Mouse (Mus musculus) embryonic facial prominence, embryonic 13.5 days (tissue): Measurements from ENCODE around the gene Efcab7. TPM values are rescaled to one million over a fixed set of nuclear protein-coding genes. Genes with fewer than 3 reads are reported as not detected.

Experiments used
- ATAC-seq: fragments of 200-750 bp; cut with Nextera tagmentation; 2 replicates; pipeline ENCODE4 v1.8.0; 2017; ENCODE audit warnings: low read depth; ENCODE audit not compliant: insufficient number of reproducible peaks, insufficient read depth, low FRiP score, low TSS enrichment
- H3K27ac ChIP-seq: fragments of 300-500 bp; sonication (generic); 2 replicates; pipeline ENCODE4 v1.5.1; 2015; ENCODE audit warnings: moderate library complexity, mild to moderate bottlenecking, inconsistent platforms
- H3K27me3 ChIP-seq: fragments of 300-500 bp; sonication (generic); 2 replicates; pipeline ENCODE4 v1.6.1; 2015; ENCODE audit warnings: mild to moderate bottlenecking, inconsistent platforms
- H3K36me3 ChIP-seq: fragments of 300-500 bp; sonication (generic); 2 replicates; pipeline ENCODE4 v1.6.1; 2015; ENCODE audit warnings: mild to moderate bottlenecking, inconsistent platforms
- H3K4me1 ChIP-seq: fragments of 300-500 bp; sonication (generic); 2 replicates; pipeline ENCODE4 v1.6.1; 2015; ENCODE audit warnings: inconsistent platforms
- H3K4me2 ChIP-seq: fragments of 300-500 bp; sonication (generic); 2 replicates; pipeline ENCODE4 v1.6.1; 2015; ENCODE audit warnings: moderate library complexity, mild to moderate bottlenecking, inconsistent platforms
- H3K4me3 ChIP-seq: fragments of 300-500 bp; sonication (generic); 2 replicates; pipeline ENCODE4 v1.5.1; 2015; ENCODE audit warnings: mild to moderate bottlenecking, inconsistent platforms
- H3K9ac ChIP-seq: fragments of 300-500 bp; sonication (generic); 2 replicates; pipeline ENCODE4 v1.6.1; 2015; ENCODE audit warnings: mild to moderate bottlenecking, inconsistent platforms
- H3K9me3 ChIP-seq: fragments of 300-500 bp; sonication (generic); 2 replicates; pipeline ENCODE4 v1.6.1; 2016; ENCODE audit warnings: inconsistent platforms
- WGBS: fragments of 180-500 bp; shearing (Covaris S2); methylation state at CpG from one replicate; pipeline ENCODE4 v1.1.7; 2015; ENCODE audit warnings: mixed read lengths; 5-methylcytosine and 5-hydroxymethylcytosine counted together
- polyA plus RNA-seq: library from polyadenylated mRNA; unstranded; fragments of >200 nt; fragmentation: Nextera tagmentation; extraction: Ambion mirVana; gene quantifications from 2 replicates; pipeline ENCODE4 v1.2.1, GENCODE M21; 2015

The Efcab7 gene
- polyA plus RNA-seq, 1 experiment from 2014 or later = 27.1 TPM

GRCm38 (mm10) chr4:99929613-99930517 lies 100.9 kb downstream of the Efcab7 start, which contains the start of gene Itgb3bp:
Itgb3bp (minus strand) TSS chr4:99929813.
- peak within 1 kb of the TSS; percentile 78 for H3K9ac ChIP-seq

GRCm38 (mm10) chr4:99930518-99931239 lies 101.7 kb downstream of the Efcab7 start:
- ATAC-seq = no peak
- Histone ChIP-seq H3K36me3 (no peaks in the 10 kb centered on the region), H3K9ac (no peak overlapping the region), H3K4me1 (peaks cover 16% of the 10 kb centered on the region; the same call in 1 of the 2 replicates), H3K9me3 (no peaks in the 10 kb centered on the region), H3K27me3 (no peaks in the 10 kb centered on the region), H3K4me2 (peak overlapping the region; percentile 93), H3K4me3 (peak overlapping the region; percentile 60), H3K27ac (no peak overlapping the region)
- 39% methylated on average over 10 of the region's 10 CpGs for WGBS

More at GRCm38 (mm10) chr4:99929613-99930517, 100.9 kb downstream of the Efcab7 start, which contains the start of gene Itgb3bp:
- H3K27me3 ChIP-seq = no peaks in the 10 kb centered on the region
- no peaks in the 10 kb centered on the region for H3K36me3 ChIP-seq
- H3K4me1 ChIP-seq = peaks cover 16% of the 10 kb centered on the region; the same call in 1 of the 2 replicates
- no peaks in the 10 kb centered on the region for H3K9me3 ChIP-seq
- peak within 1 kb of the TSS; percentile 60 for H3K4me3 ChIP-seq
- peak; percentile 78 for ATAC-seq
- under 1% methylated on average over 57 of the region's 57 CpGs for WGBS
- peak within 1 kb of the TSS; percentile 93 for H3K4me2 ChIP-seq
- H3K27ac ChIP-seq = peak within 1 kb of the TSS; percentile 77

GRCm38 (mm10) chr4:99931240-99931580 lies 102.2 kb downstream of the Efcab7 start:
- H3K27ac ChIP-seq = no peak overlapping the region
- no peak overlapping the region for H3K4me3 ChIP-seq
- H3K27me3 ChIP-seq = no peaks in the 10 kb centered on the region
- peaks cover 16% of the 10 kb centered on the region; the same call in 1 of the 2 replicates for H3K4me1 ChIP-seq
- no peaks in the 10 kb centered on the region for H3K9me3 ChIP-seq
- H3K36me3 ChIP-seq = no peaks in the 10 kb centered on the region
- no peak overlapping the region for H3K9ac ChIP-seq
- WGBS = 69% methylated on average over 11 of the region's 11 CpGs
- no peak for ATAC-seq
- H3K4me2 ChIP-seq = no peak overlapping the region

- Histone ChIP-seq H3K9ac (no peak overlapping the region), H3K27me3 (no peaks in the 10 kb centered on the region), H3K36me3 (no peaks in the 10 kb centered on the region), H3K9me3 (no peaks in the 10 kb centered on the region), H3K4me3 (no peak overlapping the region), H3K27ac (no peak overlapping the region), H3K4me2 (no peak overlapping the region), H3K4me1 (peaks cover 16% of the 10 kb centered on the region; the same call in 1 of the 2 replicates)
- no peak for ATAC-seq
- 65% methylated on average over 4 of the region's 4 CpGs for WGBS
Observed at GRCm38 (mm10) chr4:99931807-99932206, 102.8 kb downstream of the Efcab7 start.

- Histone ChIP-seq H3K4me3 (no peak overlapping the region), H3K9me3 (no peaks in the 10 kb centered on the region), H3K27ac (no peak overlapping the region), H3K36me3 (no peaks in the 10 kb centered on the region), H3K9ac (no peak overlapping the region), H3K27me3 (no peaks in the 10 kb centered on the region), H3K4me1 (peaks cover 17% of the 10 kb centered on the region; the same call in 1 of the 2 replicates), H3K4me2 (no peak overlapping the region)
- no peak for ATAC-seq
- WGBS = 85% methylated on average over 7 of the region's 7 CpGs
Observed at GRCm38 (mm10) chr4:99934859-99935258, 105.9 kb downstream of the Efcab7 start.

- no peak for ATAC-seq
- Histone ChIP-seq H3K9ac (no peak overlapping the region), H3K36me3 (no peaks in the 10 kb centered on the region), H3K4me2 (no peak overlapping the region), H3K9me3 (no peaks in the 10 kb centered on the region), H3K27ac (no peak overlapping the region), H3K27me3 (no peaks in the 10 kb centered on the region), H3K4me1 (peaks cover 4% of the 10 kb centered on the region; the same call in 1 of the 2 replicates), H3K4me3 (no peak overlapping the region)
- WGBS = 89% methylated on average over 5 of the region's 5 CpGs
Observed at GRCm38 (mm10) chr4:99936278-99936677, 107.3 kb downstream of the Efcab7 start.

GRCm38 (mm10) chr4:99939711-99940505 lies 110.9 kb downstream of the Efcab7 start:
- no peak for ATAC-seq
- Histone ChIP-seq H3K27me3 (no peaks in the 10 kb centered on the region), H3K9ac (no peak overlapping the region), H3K4me3 (no peak overlapping the region), H3K36me3 (no peaks in the 10 kb centered on the region), H3K4me1 (peaks cover 4% of the 10 kb centered on the region; the same call in 1 of the 2 replicates), H3K9me3 (no peaks in the 10 kb centered on the region), H3K4me2 (no peak overlapping the region), H3K27ac (0 out of 2 replicates have a peak overlapping the region, but pooled peaks have one; percentile 48)
- WGBS = 62% methylated on average over 16 of the region's 16 CpGs

- Histone ChIP-seq H3K9ac (no peak overlapping the region), H3K4me3 (no peak overlapping the region), H3K4me1 (peaks cover 4% of the 10 kb centered on the region; the same call in 1 of the 2 replicates), H3K9me3 (no peaks in the 10 kb centered on the region), H3K27me3 (no peaks in the 10 kb centered on the region), H3K27ac (no peak overlapping the region), H3K36me3 (no peaks in the 10 kb centered on the region), H3K4me2 (no peak overlapping the region)
- 77% methylated on average over 10 of the region's 10 CpGs for WGBS
- ATAC-seq = no peak
Observed at GRCm38 (mm10) chr4:99941655-99942414, 112.8 kb downstream of the Efcab7 start.

- Histone ChIP-seq H3K4me3 (no peak overlapping the region), H3K4me2 (no peak overlapping the region), H3K27me3 (no peaks in the 10 kb centered on the region), H3K4me1 (no peaks in the 10 kb centered on the region), H3K36me3 (no peaks in the 10 kb centered on the region), H3K9ac (no peak overlapping the region), H3K9me3 (no peaks in the 10 kb centered on the region), H3K27ac (no peak overlapping the region)
- 65% methylated on average over 2 of the region's 2 CpGs for WGBS
- ATAC-seq = no peak
Observed at GRCm38 (mm10) chr4:99944606-99945005, 115.6 kb downstream of the Efcab7 start.

GRCm38 (mm10) chr4:99945011-99945410 lies 116.0 kb downstream of the Efcab7 start:
- Histone ChIP-seq H3K4me1 (no peaks in the 10 kb centered on the region), H3K4me3 (no peak overlapping the region), H3K9me3 (no peaks in the 10 kb centered on the region), H3K27ac (no peak overlapping the region), H3K4me2 (no peak overlapping the region), H3K36me3 (no peaks in the 10 kb centered on the region), H3K9ac (no peak overlapping the region), H3K27me3 (no peaks in the 10 kb centered on the region)
- WGBS = 80% methylated on average over 7 of the region's 7 CpGs
- no peak for ATAC-seq
